Mouse (Mus musculus) limb, embryonic 13.5 days (tissue): ENCODE results near the gene Elmo3. TPM values are rescaled to one million over a fixed set of nuclear protein-coding genes. Genes with fewer than 3 reads are reported as not detected.
A peak's percentile ranks its signal among the peaks of the same experiment; 100 is the strongest.
"Not testable (repeated sequence)": the region's sequence is repeated elsewhere in the genome, so short reads cannot be mapped to it uniquely, and the experiment has no call there.

Source experiments
- ATAC-seq: fragments of 200-750 bp; cut with Nextera tagmentation; 2 replicates; pipeline ENCODE4 v1.8.0; 2017; ENCODE audit warnings: low read depth, moderate number of reproducible peaks, moderate TSS enrichment; ENCODE audit not compliant: low FRiP score
- H3K27ac ChIP-seq: fragments of 300-500 bp; sonication (generic); 2 replicates; pipeline ENCODE4 v1.5.1; 2015; ENCODE audit warnings: inconsistent platforms, mild to moderate bottlenecking, moderate library complexity
- H3K27me3 ChIP-seq: fragments of 300-500 bp; sonication (generic); 2 replicates; pipeline ENCODE4 v1.6.1; 2015; ENCODE audit warnings: mild to moderate bottlenecking, inconsistent platforms
- H3K36me3 ChIP-seq: fragments of 300-500 bp; sonication (generic); 2 replicates; pipeline ENCODE4 v1.6.1; 2015; ENCODE audit warnings: inconsistent platforms, mild to moderate bottlenecking, moderate library complexity
- H3K4me1 ChIP-seq: fragments of 300-500 bp; sonication (generic); 2 replicates; pipeline ENCODE4 v1.6.1; 2015; ENCODE audit warnings: inconsistent platforms
- H3K4me2 ChIP-seq: fragments of 300-500 bp; sonication (generic); replicated peaks from 2 replicates; pipeline ENCODE4 v1.6.1; 2015; ENCODE audit warnings: inconsistent platforms, mild to moderate bottlenecking, moderate library complexity
- H3K4me3 ChIP-seq: fragments of 300-500 bp; sonication (generic); 2 replicates; pipeline ENCODE4 v1.5.1; 2015; ENCODE audit warnings: moderate library complexity, mild to moderate bottlenecking, inconsistent platforms
- H3K9ac ChIP-seq: fragments of 300-500 bp; sonication (generic); 2 replicates; pipeline ENCODE4 v1.6.1; 2015; ENCODE audit warnings: mild to moderate bottlenecking, inconsistent platforms
- H3K9me3 ChIP-seq: fragments of 300-500 bp; sonication (generic); 2 replicates; pipeline ENCODE4 v1.6.1; 2016; ENCODE audit warnings: inconsistent platforms
- WGBS: fragments of 180-500 bp; shearing (Covaris S2); methylation state at CpG from one replicate; pipeline ENCODE4 v1.1.7; 2015; 5-methylcytosine and 5-hydroxymethylcytosine counted together
- polyA plus RNA-seq: library from polyadenylated mRNA; unstranded; fragments of >200 nt; fragmentation: Nextera tagmentation; extraction: Ambion mirVana; gene quantifications from 2 replicates; pipeline ENCODE4 v1.2.1, GENCODE M21; 2015

The Elmo3 gene
- polyA plus RNA-seq, 1 experiment from 2014 or later: 3.9 TPM

GRCm38 (mm10) chr8:105281821-105282220 is 23.6 kb upstream of the Elmo3 start:
- no peak for ATAC-seq
- Histone ChIP-seq H3K4me1 (peaks cover 9% of the 10 kb centered on the region), H3K4me2 (no peak overlapping the region), H3K9ac (no peak overlapping the region), H3K36me3 (peaks cover 32% of the 10 kb centered on the region), H3K9me3 (no peaks in the 10 kb centered on the region), H3K4me3 (no peak overlapping the region), H3K27me3 (peaks cover 39% of the 10 kb centered on the region), H3K27ac (no peak overlapping the region)
- 84% methylated on average over 12 of the region's 12 CpGs for WGBS

- H3K4me3 ChIP-seq: no peak overlapping the region
- no peak for ATAC-seq
- no peak overlapping the region for H3K9ac ChIP-seq
- no peak overlapping the region for H3K27ac ChIP-seq
- H3K36me3 ChIP-seq: peaks cover 32% of the 10 kb centered on the region
- peaks cover 35% of the 10 kb centered on the region for H3K27me3 ChIP-seq
- H3K4me1 ChIP-seq: peaks cover 9% of the 10 kb centered on the region
- H3K9me3 ChIP-seq: no peaks in the 10 kb centered on the region
- 83% methylated on average over 4 of the region's 4 CpGs for WGBS
- H3K4me2 ChIP-seq: no peak overlapping the region
Observed at GRCm38 (mm10) chr8:105282239-105282638, 23.2 kb upstream of the Elmo3 start.

- no peak for ATAC-seq
- Histone ChIP-seq H3K4me2 (no peak overlapping the region), H3K27me3 (peaks cover 27% of the 10 kb centered on the region), H3K27ac (no peak overlapping the region), H3K4me1 (peaks cover 15% of the 10 kb centered on the region), H3K9ac (no peak overlapping the region), H3K36me3 (peaks cover 32% of the 10 kb centered on the region), H3K9me3 (no peaks in the 10 kb centered on the region), H3K4me3 (no peak overlapping the region)
- WGBS: 24% methylated on average over 23 of the region's 23 CpGs
Observed at GRCm38 (mm10) chr8:105283074-105283473, 22.3 kb upstream of the Elmo3 start.

GRCm38 (mm10) chr8:105285514-105285913 is 19.9 kb upstream of the Elmo3 start:
- Histone ChIP-seq H3K4me2 (no peak overlapping the region), H3K27me3 (peaks cover 12% of the 10 kb centered on the region), H3K4me1 (peaks cover 26% of the 10 kb centered on the region), H3K27ac (no peak overlapping the region), H3K9ac (no peak overlapping the region), H3K4me3 (no peak overlapping the region), H3K9me3 (no peaks in the 10 kb centered on the region), H3K36me3 (peaks cover 32% of the 10 kb centered on the region)
- no peak for ATAC-seq
- 52% methylated on average over 12 of the region's 12 CpGs for WGBS

GRCm38 (mm10) chr8:105286907-105287306 is 18.5 kb upstream of the Elmo3 start:
- no peak for ATAC-seq
- WGBS: 86% methylated on average over 4 of the region's 4 CpGs
- Histone ChIP-seq H3K4me2 (no peak overlapping the region), H3K4me3 (no peak overlapping the region), H3K9me3 (no peaks in the 10 kb centered on the region), H3K27ac (no peak overlapping the region), H3K4me1 (peaks cover 30% of the 10 kb centered on the region), H3K9ac (no peak overlapping the region), H3K36me3 (peaks cover 25% of the 10 kb centered on the region), H3K27me3 (peaks cover 13% of the 10 kb centered on the region)

GRCm38 (mm10) chr8:105288231-105288630 is 17.2 kb upstream of the Elmo3 start:
- no peak for ATAC-seq
- H3K9ac ChIP-seq: 0 out of 2 replicates have a peak overlapping the region, but pooled peaks have one; percentile 2
- peaks cover 14% of the 10 kb centered on the region for H3K36me3 ChIP-seq
- H3K27me3 ChIP-seq: peaks cover 19% of the 10 kb centered on the region
- peaks cover 30% of the 10 kb centered on the region for H3K4me1 ChIP-seq
- peak overlapping the region; percentile 93 for H3K4me2 ChIP-seq
- H3K9me3 ChIP-seq: no peaks in the 10 kb centered on the region
- H3K27ac ChIP-seq: no peak overlapping the region
- WGBS: 91% methylated on average over 5 of the region's 5 CpGs
- peak overlapping the region; percentile 54; the same call in 1 of the 2 replicates for H3K4me3 ChIP-seq

GRCm38 (mm10) chr8:105288958-105289732 is 16.3 kb upstream of the Elmo3 start:
- under 1% methylated on average over 53 of the region's 53 CpGs for WGBS
- peak overlapping the region; percentile 61; the same call in 1 of the 2 replicates for H3K27ac ChIP-seq
- ATAC-seq: peak; percentile 92
- H3K4me3 ChIP-seq: peak overlapping the region; percentile 54
- H3K4me2 ChIP-seq: peak overlapping the region; percentile 93
- peaks cover 14% of the 10 kb centered on the region for H3K36me3 ChIP-seq
- peak overlapping the region; percentile 73 for H3K9ac ChIP-seq
- peaks cover 28% of the 10 kb centered on the region for H3K27me3 ChIP-seq
- peaks cover 30% of the 10 kb centered on the region for H3K4me1 ChIP-seq
- no peaks in the 10 kb centered on the region for H3K9me3 ChIP-seq

GRCm38 (mm10) chr8:105289805-105290460 is 15.5 kb upstream of the Elmo3 start, which contains the start of gene 4931428F04Rik:
4931428F04Rik (minus strand) TSS chr8:105289864.
- Histone ChIP-seq H3K4me1 (peaks cover 30% of the 10 kb centered on the region), H3K4me3 (peak within 1 kb of the TSS; percentile 54), H3K36me3 (peaks cover 8% of the 10 kb centered on the region), H3K4me2 (peak within 1 kb of the TSS; percentile 93), H3K9ac (peak within 1 kb of the TSS; percentile 73), H3K9me3 (no peaks in the 10 kb centered on the region), H3K27me3 (peaks cover 28% of the 10 kb centered on the region), H3K27ac (peak within 1 kb of the TSS; percentile 61; the same call in 1 of the 2 replicates)
- no peak; the same call in none of the 2 replicates for ATAC-seq
- 1% methylated on average over 43 of the region's 43 CpGs for WGBS

GRCm38 (mm10) chr8:105290554-105291314 is 14.7 kb upstream of the Elmo3 start:
- no peak for ATAC-seq
- Histone ChIP-seq H3K36me3 (no peaks in the 10 kb centered on the region; the same call in 1 of the 2 replicates), H3K27ac (no peak overlapping the region), H3K27me3 (peaks cover 28% of the 10 kb centered on the region), H3K9me3 (no peaks in the 10 kb centered on the region), H3K4me3 (peak overlapping the region; percentile 54), H3K9ac (no peak overlapping the region), H3K4me2 (peak overlapping the region; percentile 93), H3K4me1 (peaks cover 30% of the 10 kb centered on the region)
- WGBS: 5% methylated on average over 31 of the region's 31 CpGs

GRCm38 (mm10) chr8:105291364-105291763 is 14.0 kb upstream of the Elmo3 start:
- WGBS: 85% methylated on average over 8 of the region's 8 CpGs

GRCm38 (mm10) chr8:105291802-105292201 is 13.6 kb upstream of the Elmo3 start:
- peaks cover 32% of the 10 kb centered on the region for H3K4me1 ChIP-seq
- not testable (repeated sequence) for H3K9me3 ChIP-seq, H3K4me3 ChIP-seq, ATAC-seq, H3K36me3 ChIP-seq, H3K9ac ChIP-seq, H3K4me2 ChIP-seq, H3K27ac ChIP-seq
- WGBS: 62% methylated on average over 3 of the region's 3 CpGs
- H3K27me3 ChIP-seq: peaks cover 28% of the 10 kb centered on the region

More at GRCm38 (mm10) chr8:105291364-105291763, 14.0 kb upstream of the Elmo3 start:
- not testable (repeated sequence) for H3K4me3 ChIP-seq, ATAC-seq, H3K9ac ChIP-seq, H3K27ac ChIP-seq, H3K9me3 ChIP-seq, H3K4me2 ChIP-seq, H3K36me3 ChIP-seq
- H3K4me1 ChIP-seq: peaks cover 30% of the 10 kb centered on the region
- peaks cover 28% of the 10 kb centered on the region for H3K27me3 ChIP-seq
